Mouse (Mus musculus): Measurements from ENCODE around the gene Eci1. TPM values are rescaled to one million over a fixed set of nuclear protein-coding genes. Genes with fewer than 3 reads are reported as not detected.

The Eci1 gene
- polyA plus RNA-seq (2015; fragmentation: Illumina TruSeq; extraction: RNeasy Lipid Tissue Mini Kit (QIAGEN cat#74804); ENCODE audit: insufficient read depth, low replicate concordance), result 37.5 TPM

GRCm38 (mm10) chr17:24426471-24427169 lies at the start of gene Eci1:
Gene Eci1 (plus strand): TSS chr17:24426641.

GRCm38 (mm10) chr17:24414230-24414976 lies 12.0 kb upstream of the Eci1 start, which contains the start of gene Rnps1:
Gene Rnps1 (plus strand): TSS chr17:24414565.

DNA sequence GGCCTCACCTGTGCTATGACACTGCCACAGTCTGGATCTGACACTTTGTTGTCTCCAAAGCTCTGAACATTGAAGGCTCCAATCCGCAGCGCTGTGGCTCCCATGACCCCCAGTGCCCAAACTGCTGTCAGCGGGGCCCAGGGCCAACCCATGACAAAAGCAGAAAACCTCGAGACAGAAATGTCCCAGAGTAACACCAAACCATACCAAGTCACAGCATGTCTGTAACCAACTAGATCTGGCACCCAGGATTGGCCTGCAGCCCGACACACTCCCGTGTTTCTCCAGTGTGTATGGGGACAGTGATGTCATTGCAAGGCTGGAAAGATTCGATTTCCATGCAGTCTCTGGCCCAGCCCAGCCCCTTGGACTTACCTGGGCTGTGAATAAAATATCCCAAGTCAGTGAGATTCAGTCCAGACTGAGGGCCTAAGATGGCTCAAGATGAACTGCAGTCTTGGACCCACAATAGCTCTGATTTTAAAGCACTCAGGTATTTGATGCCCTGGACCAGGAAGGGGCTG lies 16.3 kb downstream of the Eci1 start, which contains the start of gene Dnase1l2:
TSS of gene Dnase1l2 (minus strand) at position 474 of the 524 bp plus-strand sequence.

GRCm38 (mm10) chr17:24469910-24470602 lies 43.6 kb downstream of the Eci1 start, which contains the start of the genes E4f1 and Pgp:
Gene E4f1 (minus strand): TSS chr17:24470313.
Gene Pgp (plus strand): TSS chr17:24470392.

DNA sequence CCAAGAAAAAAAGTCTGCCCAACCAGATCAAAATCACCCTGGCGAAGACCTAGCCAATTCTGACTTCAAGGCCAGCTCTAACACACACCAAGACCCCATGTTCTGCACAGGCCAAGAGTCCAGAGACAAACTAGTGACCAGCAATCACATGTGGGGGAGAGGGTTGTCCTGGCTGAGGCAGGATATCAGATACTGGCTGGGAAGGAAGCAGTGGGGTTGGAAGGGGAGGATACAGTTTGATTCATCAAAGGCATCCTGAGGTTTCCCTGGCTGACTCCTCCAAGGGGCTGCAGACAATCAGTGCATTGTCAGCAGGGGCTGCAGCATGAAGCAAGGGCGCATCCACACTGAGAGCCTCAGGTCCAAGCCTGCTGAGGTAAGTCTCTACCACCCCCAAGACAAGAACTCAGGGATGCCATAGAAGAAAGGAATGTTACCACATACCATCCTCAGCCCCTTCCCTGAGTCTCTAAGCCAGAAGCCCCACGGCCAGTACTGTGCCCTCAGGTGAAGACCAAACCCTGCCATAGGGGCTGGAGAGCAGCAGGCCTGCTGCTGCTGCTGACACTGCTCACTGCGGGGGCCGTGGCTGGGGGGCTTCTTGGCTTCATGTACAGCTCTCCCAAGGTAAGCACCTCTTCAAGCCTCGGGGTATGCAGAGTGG lies 47.3 kb downstream of the Eci1 start, which contains the start of gene Bricd5:
TSS of gene Bricd5 (plus strand) at position 273 of the 664 bp plus-strand sequence.

DNA sequence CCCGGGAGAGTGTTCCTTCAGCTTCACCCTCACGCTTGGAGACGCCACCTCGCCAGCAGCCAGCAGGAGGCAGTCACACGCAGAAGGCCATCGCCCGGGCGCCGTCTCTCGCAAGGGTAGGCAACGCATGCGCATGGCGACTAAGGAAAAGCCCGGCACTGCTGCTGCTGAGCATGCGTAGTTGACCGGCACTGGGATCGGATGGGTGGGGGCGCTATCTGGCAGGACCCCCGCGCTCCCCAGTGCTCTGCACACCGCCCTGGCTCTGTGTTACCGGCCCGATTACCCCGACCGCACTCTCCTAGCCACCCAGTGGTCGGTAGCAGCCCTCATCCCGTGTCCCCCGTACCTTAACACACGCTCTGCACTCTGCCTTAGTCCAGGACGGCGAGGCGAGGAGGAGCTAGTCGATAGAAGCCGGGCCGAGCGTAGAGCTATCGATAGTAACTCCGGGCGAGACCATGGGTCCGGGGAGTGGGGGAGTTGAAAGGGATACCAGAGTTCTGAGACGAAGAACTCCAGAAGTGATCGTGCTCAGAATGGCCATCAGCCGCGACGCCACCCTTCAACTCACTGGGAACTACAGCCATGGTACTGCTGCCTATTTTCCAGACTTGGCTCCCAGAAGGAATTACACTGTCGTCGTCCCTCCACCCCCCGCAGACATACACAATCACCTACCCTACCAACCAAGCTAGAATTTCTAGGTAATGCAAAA lies 52.4 kb downstream of the Eci1 start, which contains the start of gene Mlst8:
TSS of gene Mlst8 (minus strand) at position 416 of the 718 bp plus-strand sequence.

DNA sequence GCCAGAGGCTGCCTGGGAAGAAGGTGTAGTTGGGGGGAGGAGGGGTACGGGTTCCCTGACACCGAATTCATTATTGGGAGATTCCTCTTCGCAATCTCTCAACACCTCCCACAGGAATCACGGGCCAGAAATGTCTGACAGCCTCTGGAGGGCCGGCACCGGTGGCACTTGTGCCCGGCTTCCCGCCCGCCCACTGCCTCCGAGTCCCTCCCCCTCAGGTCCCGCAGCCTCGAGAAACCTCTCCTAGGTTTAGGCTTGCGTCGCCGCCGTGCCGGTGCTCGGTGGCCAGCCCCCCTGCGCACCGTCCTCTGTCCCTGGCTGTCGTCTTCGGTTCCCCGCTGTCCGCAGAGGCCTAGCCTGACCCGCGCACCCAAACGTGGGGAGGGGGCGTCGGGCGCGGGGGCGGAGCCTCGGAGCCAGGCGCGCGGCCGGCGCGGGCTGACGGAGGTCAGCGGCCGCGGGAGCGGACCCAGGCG lies 61.8 kb downstream of the Eci1 start, which contains the start of gene Caskin1:
TSS of gene Caskin1 (plus strand) at position 416 of the 476 bp plus-strand sequence.

Other genes with a start within 250 kb of the Eci1 start
- gene Tbc1d24, start 221.1 kb upstream of the Eci1 start, polyA plus RNA-seq (2015; fragmentation: Illumina TruSeq; extraction: RNeasy Lipid Tissue Mini Kit (QIAGEN cat#74804); ENCODE audit: insufficient read depth, low replicate concordance), result 3.2 TPM
- 0.25 TPM for gene Ntn3, start 217.1 kb upstream of the Eci1 start, polyA plus RNA-seq (2015; fragmentation: Illumina TruSeq; extraction: RNeasy Lipid Tissue Mini Kit (QIAGEN cat#74804); ENCODE audit: insufficient read depth, low replicate concordance)
- gene Tedc2, start 205.8 kb upstream of the Eci1 start, polyA plus RNA-seq (2015; fragmentation: Illumina TruSeq; extraction: RNeasy Lipid Tissue Mini Kit (QIAGEN cat#74804); ENCODE audit: insufficient read depth, low replicate concordance), result 5.4 TPM
- 6.5 TPM for gene Ccnf, start 175.2 kb upstream of the Eci1 start, polyA plus RNA-seq (2015; fragmentation: Illumina TruSeq; extraction: RNeasy Lipid Tissue Mini Kit (QIAGEN cat#74804); ENCODE audit: insufficient read depth, low replicate concordance)
- 0.91 TPM for gene Abca17, start 75.6 kb upstream of the Eci1 start, polyA plus RNA-seq (2015; fragmentation: Illumina TruSeq; extraction: RNeasy Lipid Tissue Mini Kit (QIAGEN cat#74804); ENCODE audit: insufficient read depth, low replicate concordance)
- 26.4 TPM for gene Abca3, start 74.7 kb upstream of the Eci1 start, polyA plus RNA-seq (2015; fragmentation: Illumina TruSeq; extraction: RNeasy Lipid Tissue Mini Kit (QIAGEN cat#74804); ENCODE audit: insufficient read depth, low replicate concordance)
- gene Rnps1, start 12.1 kb upstream of the Eci1 start, polyA plus RNA-seq (2015; fragmentation: Illumina TruSeq; extraction: RNeasy Lipid Tissue Mini Kit (QIAGEN cat#74804); ENCODE audit: insufficient read depth, low replicate concordance), result 110 TPM
- gene Dnase1l2, start 16.5 kb downstream of the Eci1 start, polyA plus RNA-seq (2015; fragmentation: Illumina TruSeq; extraction: RNeasy Lipid Tissue Mini Kit (QIAGEN cat#74804); ENCODE audit: insufficient read depth, low replicate concordance), result 8.5 TPM
- gene E4f1, start 43.7 kb downstream of the Eci1 start, polyA plus RNA-seq (2015; fragmentation: Illumina TruSeq; extraction: RNeasy Lipid Tissue Mini Kit (QIAGEN cat#74804); ENCODE audit: insufficient read depth, low replicate concordance), result 22.7 TPM
- 18.8 TPM for gene Pgp, start 43.8 kb downstream of the Eci1 start, polyA plus RNA-seq (2015; fragmentation: Illumina TruSeq; extraction: RNeasy Lipid Tissue Mini Kit (QIAGEN cat#74804); ENCODE audit: insufficient read depth, low replicate concordance)
- gene Bricd5, start 47.2 kb downstream of the Eci1 start, polyA plus RNA-seq (2015; fragmentation: Illumina TruSeq; extraction: RNeasy Lipid Tissue Mini Kit (QIAGEN cat#74804); ENCODE audit: insufficient read depth, low replicate concordance), result 0.26 TPM
- 19.8 TPM for gene Mlst8, start 52.4 kb downstream of the Eci1 start, polyA plus RNA-seq (2015; fragmentation: Illumina TruSeq; extraction: RNeasy Lipid Tissue Mini Kit (QIAGEN cat#74804); ENCODE audit: insufficient read depth, low replicate concordance)
- 0.08 TPM for gene Caskin1, start 62.0 kb downstream of the Eci1 start, polyA plus RNA-seq (2015; fragmentation: Illumina TruSeq; extraction: RNeasy Lipid Tissue Mini Kit (QIAGEN cat#74804); ENCODE audit: insufficient read depth, low replicate concordance)
- 125 TPM for gene Traf7, start 101.3 kb downstream of the Eci1 start, polyA plus RNA-seq (2015; fragmentation: Illumina TruSeq; extraction: RNeasy Lipid Tissue Mini Kit (QIAGEN cat#74804); ENCODE audit: insufficient read depth, low replicate concordance)
- 1.7 TPM for gene Rab26, start 107.6 kb downstream of the Eci1 start, polyA plus RNA-seq (2015; fragmentation: Illumina TruSeq; extraction: RNeasy Lipid Tissue Mini Kit (QIAGEN cat#74804); ENCODE audit: insufficient read depth, low replicate concordance)
- gene Pkd1, start 123.2 kb downstream of the Eci1 start, polyA plus RNA-seq (2015; fragmentation: Illumina TruSeq; extraction: RNeasy Lipid Tissue Mini Kit (QIAGEN cat#74804); ENCODE audit: insufficient read depth, low replicate concordance), result 31.5 TPM
- 46.2 TPM for gene Tsc2, start 206.0 kb downstream of the Eci1 start, polyA plus RNA-seq (2015; fragmentation: Illumina TruSeq; extraction: RNeasy Lipid Tissue Mini Kit (QIAGEN cat#74804); ENCODE audit: insufficient read depth, low replicate concordance)
- gene Nthl1, start 206.0 kb downstream of the Eci1 start, polyA plus RNA-seq (2015; fragmentation: Illumina TruSeq; extraction: RNeasy Lipid Tissue Mini Kit (QIAGEN cat#74804); ENCODE audit: insufficient read depth, low replicate concordance), result 3.4 TPM
- 21.0 TPM for gene Slc9a3r2, start 223.7 kb downstream of the Eci1 start, polyA plus RNA-seq (2015; fragmentation: Illumina TruSeq; extraction: RNeasy Lipid Tissue Mini Kit (QIAGEN cat#74804); ENCODE audit: insufficient read depth, low replicate concordance)
- gene Npw, start 231.8 kb downstream of the Eci1 start, polyA plus RNA-seq (2015; fragmentation: Illumina TruSeq; extraction: RNeasy Lipid Tissue Mini Kit (QIAGEN cat#74804); ENCODE audit: insufficient read depth, low replicate concordance), result not detected
- gene Zfp598, start 243.0 kb downstream of the Eci1 start, polyA plus RNA-seq (2015; fragmentation: Illumina TruSeq; extraction: RNeasy Lipid Tissue Mini Kit (QIAGEN cat#74804); ENCODE audit: insufficient read depth, low replicate concordance), result 15.5 TPM